In the genomic region with DNA sequence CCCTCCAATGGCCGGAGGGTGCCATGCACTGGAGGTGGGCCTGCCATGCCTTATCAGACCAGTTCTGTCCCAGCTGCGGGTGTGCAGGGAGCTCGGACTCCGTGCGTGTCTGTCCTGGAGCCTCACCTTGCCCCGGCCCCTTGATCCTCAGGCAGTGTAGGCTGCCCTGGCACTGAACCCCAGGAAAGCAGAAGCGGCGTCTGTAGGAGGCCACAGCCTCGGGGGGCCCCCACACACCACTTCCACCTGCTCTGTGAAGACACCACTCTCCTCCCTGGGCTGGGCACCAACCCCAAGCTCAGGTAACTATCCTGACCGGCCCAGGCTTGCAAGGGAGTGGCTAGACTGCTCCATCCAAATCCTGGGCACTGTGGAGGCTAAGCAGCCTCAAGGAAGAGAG, we compare ENCODE assay signal across 12 mouse cellular contexts.
"Had no signal": no experiment of that assay in that cellular context is flagged by ENCODE, and none has a peak within 500 bp of the region (broad histone marks: within the 10 kb centered on the region; RNA-seq: fewer than 3 reads in every experiment).

No protein-coding gene starts in this region.

- H3K4me2 ChIP-seq: limb, embryonic 13.5 days; neural tube, embryonic 13.5 days had no signal

- H3K27me3 ChIP-seq: limb, embryonic 13.5 days; neural tube, embryonic 13.5 days had no signal

- H3K4me1 ChIP-seq: limb, embryonic 13.5 days; neural tube, embryonic 13.5 days had no signal

- H3K9me3 ChIP-seq: limb, embryonic 13.5 days; midbrain, embryonic 10.5 days; neural tube, embryonic 13.5 days had no signal

- H3K4me3 ChIP-seq: limb, embryonic 13.5 days; midbrain, embryonic 10.5 days; neural tube, embryonic 13.5 days had no signal

- H3K27ac ChIP-seq: limb, embryonic 13.5 days; liver, embryonic 14.5 days; midbrain, embryonic 10.5 days; neural tube, embryonic 13.5 days had no signal

- DNase-seq: kidney, adult 8-10 months; kidney, postnatal 25 days; layer of hippocampus, adult 9-11 months; layer of hippocampus, postnatal 36 days; lung, adult 18-20 months; right cerebral cortex, postnatal 14 days; thymus, postnatal 36 days had no signal

- ATAC-seq: intestine, postnatal 0 days had no signal

- H3K9ac ChIP-seq: limb, embryonic 13.5 days; liver, embryonic 14.5 days; neural tube, embryonic 13.5 days had no signal
